Mouse (Mus musculus) heart, adult 11 months (tissue): ENCODE results near the gene Cytip.
A peak's percentile ranks its signal among the peaks of the same experiment; 100 is the strongest.

ENCODE experiments used
- DNase-seq: peaks from one replicate; pipeline ENCODE4 v3.0.0; 2022

Gene Cytip

GRCm38 (mm10) chr2:58195346-58195745 lies at the start of gene Cytip:
Gene Cytip, minus strand, starts transcription at chr2:58195532.
- DNase-seq, result peak; percentile 61

GRCm38 (mm10) chr2:58240639-58241038 lies 45.3 kb upstream of the Cytip start:
- no peak for DNase-seq

- no peak for DNase-seq
Measured at GRCm38 (mm10) chr2:58237487-58237886, 42.2 kb upstream of the Cytip start.

GRCm38 (mm10) chr2:58199442-58199841 lies 4.1 kb upstream of the Cytip start:
- peak; percentile 70 for DNase-seq

- DNase-seq, result peak; percentile 89
Measured at GRCm38 (mm10) chr2:58196880-58197279, 1.5 kb upstream of the Cytip start.

GRCm38 (mm10) chr2:58194422-58195115 lies 763 bp downstream of the Cytip start:
- DNase-seq, result no peak

GRCm38 (mm10) chr2:58192160-58192559 lies 3.2 kb downstream of the Cytip start:
- no peak for DNase-seq

GRCm38 (mm10) chr2:58189501-58189900 lies 5.8 kb downstream of the Cytip start:
- DNase-seq, result no peak

- DNase-seq, result no peak
Measured at GRCm38 (mm10) chr2:58188903-58189302, 6.4 kb downstream of the Cytip start.

GRCm38 (mm10) chr2:58187310-58188051 lies 7.9 kb downstream of the Cytip start:
- no peak for DNase-seq

GRCm38 (mm10) chr2:58184197-58184596 lies 11.1 kb downstream of the Cytip start:
- DNase-seq, result peak; percentile 68

GRCm38 (mm10) chr2:58183658-58184057 lies 11.7 kb downstream of the Cytip start:
- DNase-seq, result peak; percentile 87

GRCm38 (mm10) chr2:58180776-58181175 lies 14.6 kb downstream of the Cytip start:
- no peak for DNase-seq

GRCm38 (mm10) chr2:58179056-58179455 lies 16.3 kb downstream of the Cytip start:
- DNase-seq, result no peak

- DNase-seq, result no peak
Measured at GRCm38 (mm10) chr2:58175392-58176291, 19.7 kb downstream of the Cytip start.

GRCm38 (mm10) chr2:58174476-58175286 lies 20.7 kb downstream of the Cytip start:
- DNase-seq, result no peak

- no peak for DNase-seq
Measured at GRCm38 (mm10) chr2:58172963-58173362, 22.4 kb downstream of the Cytip start.

GRCm38 (mm10) chr2:58169173-58169572 lies 26.2 kb downstream of the Cytip start:
- no peak for DNase-seq

GRCm38 (mm10) chr2:58167654-58168053 lies 27.7 kb downstream of the Cytip start:
- no peak for DNase-seq

- no peak for DNase-seq
Measured at GRCm38 (mm10) chr2:58166764-58167163, 28.6 kb downstream of the Cytip start.

- DNase-seq, result no peak
Measured at GRCm38 (mm10) chr2:58163457-58164181, 31.7 kb downstream of the Cytip start.

- no peak for DNase-seq
Measured at GRCm38 (mm10) chr2:58161813-58162212, 33.5 kb downstream of the Cytip start.
